Mouse (Mus musculus) liver, embryonic 14.5 days (tissue): ENCODE results near the gene Srp54c. TPM values are rescaled to one million over a fixed set of nuclear protein-coding genes. Genes with fewer than 3 reads are reported as not detected.
"Not testable (repeated sequence)": the region's sequence is repeated elsewhere in the genome, so short reads cannot be mapped to it uniquely, and the experiment has no call there.

Experiments used
- ATAC-seq: fragments of 200-750 bp; cut with Nextera tagmentation; 2 replicates; pipeline ENCODE4 v1.8.0; 2017; ENCODE audit warnings: moderate number of reproducible peaks, mild to moderate bottlenecking, moderate library complexity; ENCODE audit not compliant: insufficient read depth
- DNase-seq, 3 experiments: peaks; one replicate each; pipeline ENCODE4 v3.0.0-alpha.2; 2012 to 2013; ENCODE audit warnings: low read depth in 3 of 3, low spot score in 3 of 3
- H3K27ac ChIP-seq: fragments of 300-500 bp; sonication (generic); 2 replicates; pipeline ENCODE4 v1.5.1; 2014; ENCODE audit warnings: moderate library complexity, mild to moderate bottlenecking, control low read depth, inconsistent platforms
- H3K27me3 ChIP-seq: fragments of 300-500 bp; sonication (generic); 2 replicates; pipeline ENCODE4 v1.6.1; 2014; ENCODE audit warnings: mild to moderate bottlenecking, low read length, moderate library complexity; ENCODE audit not compliant: control insufficient read depth, insufficient read depth
- H3K36me3 ChIP-seq: fragments of 300-500 bp; sonication (generic); replicated peaks from 2 replicates; pipeline ENCODE4 v1.6.1; 2014; ENCODE audit warnings: low read depth; ENCODE audit not compliant: control insufficient read depth, insufficient read depth
- H3K4me1 ChIP-seq, 2 experiments: fragments of 200-500 bp in 1 of 2; fragments of 300-500 bp in 1 of 2; sonication (generic) in 1 of 2; replicated peaks; 2 replicates each; pipeline ENCODE4 v1.6.1; 2012 to 2014; ENCODE audit warnings: antibody characterized with exemption in 1 of 2, inconsistent platforms in 1 of 2, low read length in 1 of 2; ENCODE audit not compliant: control insufficient read depth in 2 of 2, insufficient read depth in 2 of 2
- H3K4me2 ChIP-seq: fragments of 300-500 bp; sonication (generic); 2 replicates; pipeline ENCODE4 v1.6.1; 2014; ENCODE audit warnings: low read depth, mild to moderate bottlenecking, control low read depth, moderate library complexity
- H3K4me3 ChIP-seq, 2 experiments: fragments of 200-500 bp in 1 of 2; fragments of 300-500 bp in 1 of 2; sonication (generic) in 1 of 2; 2 replicates each; pipeline ENCODE4 v1.5.1; 2012 to 2014; ENCODE audit warnings: low read depth in 2 of 2, low read length in 2 of 2, mild to moderate bottlenecking in 2 of 2, control low read depth in 1 of 2, inconsistent platforms in 1 of 2, moderate library complexity in 1 of 2; ENCODE audit not compliant: insufficient read depth in 1 of 2
- H3K9ac ChIP-seq: fragments of 300-500 bp; sonication (generic); replicated peaks from 2 replicates; pipeline ENCODE4 v1.6.1; 2014; ENCODE audit warnings: mild to moderate bottlenecking, control low read depth, moderate library complexity
- H3K9me3 ChIP-seq: fragments of 300-500 bp; sonication (generic); 2 replicates; pipeline ENCODE4 v1.6.1; 2016; ENCODE audit warnings: low read length, mixed read lengths; ENCODE audit not compliant: control insufficient read depth
- CTCF ChIP-seq: IDR thresholded peaks from 2 replicates; pipeline ENCODE4 v1.5.1; 2016; ENCODE audit warnings: antibody characterized with exemption, low read depth, control low read depth
- EP300 ChIP-seq: IDR thresholded peaks from 2 replicates; pipeline ENCODE4 v1.6.1; 2016; ENCODE audit warnings: antibody characterized with exemption, low read depth
- WGBS: fragments of 180-500 bp; shearing (Covaris S2); extraction: QIAGEN DNeasy Blood & Tissue Kit; methylation state at CpG from one replicate; pipeline ENCODE4 v1.1.7; 2014; ENCODE audit not compliant: insufficient replicate concordance; 5-methylcytosine and 5-hydroxymethylcytosine counted together
- polyA plus RNA-seq, 2 experiments: library from polyadenylated mRNA; depleted of rRNA in 1 of 2; stranded (reverse) in 1 of 2; unstranded in 1 of 2; fragments of >200 nt; fragmentation: Nextera tagmentation in 1 of 2; extraction: Ambion mirVana in 1 of 2; gene quantifications; 2 replicates each; pipeline versions ENCODE4 v1.2.1 to v1.2.3; 2012 to 2014

Srp54c gene
- polyA plus RNA-seq, 2 experiments = 17.1 to 34.7 TPM

- not testable (repeated sequence) for H3K4me3 ChIP-seq, H3K9ac ChIP-seq, H3K9me3 ChIP-seq, H3K4me2 ChIP-seq, H3K27ac ChIP-seq, DNase-seq, H3K4me1 ChIP-seq, H3K27me3 ChIP-seq, ATAC-seq
- H3K36me3 ChIP-seq = peaks cover 11% of the 10 kb centered on the region
- WGBS = no CpG with 5 or more reads among the region's 8 CpGs
Measured at GRCm38 (mm10) chr12:55261950-55262349, 32.0 kb downstream of the Srp54c start.

DNA sequence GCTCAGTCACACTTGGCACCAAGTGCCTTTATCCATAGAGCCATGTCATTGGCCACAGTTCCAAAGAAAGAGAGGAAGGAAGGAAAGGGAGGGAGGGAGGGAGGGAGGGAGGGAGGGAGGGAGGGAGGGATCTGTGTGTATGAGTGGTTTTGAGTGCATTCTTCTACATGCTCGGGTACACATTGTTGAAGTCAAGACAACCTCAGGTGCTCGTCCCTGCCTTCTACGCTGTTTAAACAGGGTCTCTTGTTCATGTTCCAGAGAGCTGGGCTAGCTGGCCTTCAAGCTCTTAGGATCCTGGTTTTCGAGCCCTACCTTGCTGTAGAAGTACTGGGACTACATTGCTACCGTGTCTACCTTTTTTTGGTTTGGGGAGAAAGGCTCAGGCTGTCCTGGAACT lies 33.4 kb downstream of the Srp54c start:
- H3K9me3 ChIP-seq, H3K4me3 ChIP-seq, H3K27ac ChIP-seq, DNase-seq, H3K4me1 ChIP-seq, ATAC-seq, H3K27me3 ChIP-seq, H3K9ac ChIP-seq, H3K36me3 ChIP-seq, H3K4me2 ChIP-seq: not testable (repeated sequence)
- no CpG with 5 or more reads among the region's 5 CpGs for WGBS

DNA sequence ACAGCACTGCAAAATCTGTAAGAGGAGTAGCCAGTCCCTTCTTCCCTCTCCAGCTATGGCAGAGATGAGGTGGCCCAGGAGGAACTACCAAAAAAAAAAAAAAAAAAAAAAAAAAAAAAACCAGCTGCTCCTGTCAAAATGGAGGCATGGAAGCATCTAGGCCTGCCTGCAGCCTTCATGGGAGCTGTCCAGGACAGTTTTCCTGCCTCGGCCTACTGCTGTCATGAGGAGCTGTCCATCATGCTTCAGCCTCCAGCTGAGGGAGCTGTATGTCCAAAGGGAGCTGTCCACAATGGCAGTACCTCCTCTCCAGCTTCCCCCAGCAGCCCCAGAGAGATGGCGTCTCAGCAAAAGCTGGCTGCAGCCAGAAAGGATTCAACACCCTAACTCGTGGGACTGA lies 42.3 kb downstream of the Srp54c start:
- no peaks in the 10 kb centered on the region for H3K27me3 ChIP-seq
- H3K27ac ChIP-seq = no peak overlapping the region
- no peak overlapping the region for H3K4me3 ChIP-seq
- H3K36me3 ChIP-seq = no peaks in the 10 kb centered on the region
- no peaks in the 10 kb centered on the region for H3K9me3 ChIP-seq
- DNase-seq (no peak), ATAC-seq (no peak)
- no peaks in the 10 kb centered on the region for H3K4me1 ChIP-seq
- H3K9ac ChIP-seq = no peak overlapping the region
- 70% methylated on average over 3 of the region's 3 CpGs for WGBS
- no peak overlapping the region for H3K4me2 ChIP-seq
- TF ChIP-seq EP300 (no peak), CTCF (no peak)

GRCm38 (mm10) chr12:55277583-55277982 lies 47.6 kb downstream of the Srp54c start:
- not testable (repeated sequence) for H3K4me3 ChIP-seq, H3K9ac ChIP-seq, H3K27me3 ChIP-seq, H3K36me3 ChIP-seq, H3K4me1 ChIP-seq, H3K27ac ChIP-seq, DNase-seq, H3K4me2 ChIP-seq, H3K9me3 ChIP-seq
- WGBS = 48% methylated on average over 3 of the region's 6 CpGs
- peak; percentile 43; the same call in 1 of the 2 replicates for ATAC-seq

- peaks cover 27% of the 10 kb centered on the region for H3K36me3 ChIP-seq
- H3K4me3 ChIP-seq = no peak overlapping the region
- WGBS = 86% methylated on average over 9 of the region's 9 CpGs
- TF ChIP-seq EP300 = no peak
- TF ChIP-seq CTCF = no peak
- ATAC-seq (no peak), DNase-seq (no peak)
- H3K9ac ChIP-seq = no peak overlapping the region
- no peaks in the 10 kb centered on the region for H3K27me3 ChIP-seq
- H3K27ac ChIP-seq = no peak overlapping the region
- H3K9me3 ChIP-seq = no peaks in the 10 kb centered on the region
- no peak overlapping the region for H3K4me2 ChIP-seq
- H3K4me1 ChIP-seq = peaks cover 9 to 14% of the 10 kb centered on the region in 2 experiments
Measured at GRCm38 (mm10) chr12:55298112-55298511, 68.1 kb downstream of the Srp54c start.

- no peaks in the 10 kb centered on the region for H3K27me3 ChIP-seq
- DNase-seq (no peak), ATAC-seq (no peak)
- no peak within 1 kb of the TSS for H3K4me3 ChIP-seq
- H3K9me3 ChIP-seq = no peaks in the 10 kb centered on the region
- H3K4me2 ChIP-seq = peak within 1 kb of the TSS; percentile 22; the same call in 1 of the 2 replicates
- peak within 1 kb of the TSS; percentile 9 for H3K9ac ChIP-seq
- TF ChIP-seq EP300 (no peak), CTCF (no peak)
- WGBS = 75% methylated on average over 5 of the region's 5 CpGs
- H3K4me1 ChIP-seq = peaks cover 11 to 16% of the 10 kb centered on the region in 2 experiments
- H3K27ac ChIP-seq = no peak within 1 kb of the TSS
- H3K36me3 ChIP-seq = peaks cover 18% of the 10 kb centered on the region
Measured at GRCm38 (mm10) chr12:55299336-55299735, 69.4 kb downstream of the Srp54c start, which contains the start of gene 1110008L16Rik. TSS of gene 1110008L16Rik (plus strand) at chr12:55299577.
